Mouse (Mus musculus) left cerebral cortex, adult 6 months (tissue): ENCODE data around the gene Rln3. TPM values are rescaled to one million over a fixed set of nuclear protein-coding genes. Genes with fewer than 3 reads are reported as not detected.

Experiments used
- long read RNA-seq, 2 experiments: library from polyadenylated mRNA; unstranded; transcript quantifications; one replicate each; pipeline ENCODE4 v2.0.0; 2019 to 2020
- polyA plus RNA-seq: library from polyadenylated mRNA; unstranded; fragments of <200 nt; fragmentation: Nextera tagmentation; gene quantifications from 2 replicates; pipeline ENCODE4 v1.2.3, GENCODE M21; 2021

Rln3 gene
- not detected in 2 replicates for polyA plus RNA-seq
- long read RNA-seq, experiment 1, result 0 reads
- long read RNA-seq, experiment 2, result 0 reads

GRCm38 (mm10) chr8:84044900-84045299 is at the start of gene Rln3:
Rln3 (minus strand) TSS chr8:84045000.

GRCm38 (mm10) chr8:84066291-84066930 is 21.6 kb upstream of the Rln3 start, which contains the start of gene Rfx1:
Rfx1 (plus strand) TSS chr8:84066834.

GRCm38 (mm10) chr8:84065037-84065436 is 20.2 kb upstream of the Rln3 start, which contains the start of gene Gm10643:
Gm10643 (minus strand) TSS chr8:84065137.

GRCm38 (mm10) chr8:84042066-84042947 is 2.5 kb downstream of the Rln3 start, which contains the start of gene Il27ra:
Il27ra (minus strand) TSS chr8:84042589.

DNA sequence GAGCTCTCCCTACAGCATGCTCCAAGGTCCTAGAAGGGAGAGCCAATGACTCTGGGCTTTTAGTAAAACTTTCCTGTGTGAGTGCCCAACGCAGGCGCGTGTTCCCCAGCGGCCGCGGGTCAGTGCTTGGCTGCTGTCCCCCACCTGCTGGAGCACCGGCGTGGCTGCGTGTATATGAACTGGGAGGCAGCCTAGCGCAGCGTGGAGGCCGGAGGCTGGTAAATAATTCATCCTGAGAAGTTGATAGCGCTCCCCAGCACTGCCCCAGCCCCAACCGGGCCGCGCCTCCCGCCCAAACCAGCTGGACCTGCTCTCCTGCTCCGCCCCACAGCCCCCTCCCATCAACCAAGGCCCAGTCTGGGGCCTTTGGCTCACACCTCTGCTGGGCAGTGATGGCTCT is 23.7 kb downstream of the Rln3 start, which contains the start of gene Palm3:
TSS of gene Palm3 (plus strand) at position 376 of the 400 bp plus-strand sequence.

DNA sequence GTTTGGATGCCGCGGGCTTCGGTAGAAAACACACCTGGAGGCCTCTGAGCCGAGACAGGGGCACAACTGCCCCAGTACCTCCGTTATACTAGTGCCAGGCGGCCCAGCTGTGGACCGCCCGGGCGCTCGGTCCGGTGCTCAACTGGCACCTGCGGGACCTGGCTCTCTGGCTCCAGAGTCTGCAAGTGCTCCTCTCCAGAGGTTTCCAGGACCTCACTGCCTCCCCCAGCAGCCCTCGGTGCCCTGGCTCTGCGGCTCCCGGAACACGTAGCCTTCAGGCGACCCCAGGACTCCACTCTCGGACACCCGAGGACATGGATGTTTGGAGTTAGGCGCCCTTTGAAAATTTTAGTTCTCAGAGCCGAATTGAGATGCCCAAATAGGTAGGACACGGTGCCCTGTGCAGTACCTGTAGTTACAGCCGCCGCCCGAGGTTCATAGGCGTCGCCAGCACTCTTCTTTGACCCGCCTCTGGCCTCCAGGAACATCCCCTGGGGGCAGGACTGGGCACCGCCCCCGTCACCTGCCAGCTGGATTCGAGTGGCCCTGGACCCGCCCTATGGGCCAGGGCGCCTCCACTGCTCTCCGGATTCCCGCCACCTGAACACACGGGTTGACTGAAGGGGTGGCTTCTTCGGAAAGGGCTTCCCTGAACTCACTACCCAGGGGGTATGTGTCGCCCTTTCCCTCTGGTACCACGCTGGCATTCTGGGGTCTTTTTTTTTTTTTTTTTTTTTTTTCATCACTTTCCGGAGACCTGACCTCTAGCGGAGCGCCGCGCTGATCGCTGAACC is 32.9 kb downstream of the Rln3 start, which contains the start of gene 2210011C24Rik:
TSS of gene 2210011C24Rik (minus strand) at position 467 of the 794 bp plus-strand sequence.

DNA sequence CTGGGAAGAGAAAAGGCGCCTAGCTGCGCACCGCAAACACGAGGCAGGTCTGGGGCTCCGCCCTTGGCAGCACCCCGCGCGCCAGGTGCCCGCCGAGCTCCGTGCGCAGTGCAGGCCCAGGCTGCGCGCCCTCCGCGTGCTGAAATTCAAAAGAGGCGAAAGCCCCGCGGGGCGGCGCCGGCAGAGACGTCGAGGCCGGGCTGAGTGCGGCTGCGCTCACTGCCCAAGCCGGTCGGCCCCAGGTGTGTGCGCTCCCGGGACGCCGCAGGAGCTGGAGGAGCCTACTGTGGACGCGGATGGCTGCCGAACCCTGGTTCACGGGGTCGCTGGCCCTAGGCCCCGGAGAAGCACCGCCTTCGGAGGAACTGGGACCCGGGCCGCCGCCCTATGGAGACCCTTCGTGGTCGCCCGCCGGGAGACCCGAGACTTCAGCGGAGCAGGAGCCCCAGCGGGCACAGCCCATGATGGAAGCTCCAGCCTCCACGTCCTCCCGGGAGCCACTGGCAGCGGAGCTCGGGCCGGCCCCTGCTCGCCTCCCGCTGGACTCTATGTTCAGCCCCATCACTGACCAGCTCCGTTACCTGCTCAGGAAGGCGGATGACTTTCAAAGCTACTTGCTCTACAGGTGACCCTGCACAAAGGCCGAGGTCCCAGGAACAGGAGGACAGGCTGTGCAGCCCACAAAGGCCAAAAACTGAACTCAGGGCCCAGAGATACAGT is 43.4 kb downstream of the Rln3 start, which contains the start of gene 1700067K01Rik:
TSS of gene 1700067K01Rik (plus strand) at position 222 of the 720 bp plus-strand sequence.

GRCm38 (mm10) chr8:83997511-83998141 is 47.2 kb downstream of the Rln3 start, which contains the start of gene Samd1:
Samd1 (plus strand) TSS chr8:83997672.

Other genes with a start within 250 kb of the Rln3 start
- gene Adgrl1, start 144.9 kb downstream of the Rln3 start, polyA plus RNA-seq, result 12.5 and 34.5 TPM in 2 replicates
- 0.45 and 0.54 TPM in 2 replicates for gene Gm10644, start 89.8 kb downstream of the Rln3 start, polyA plus RNA-seq
- gene Asf1b, start 89.5 kb downstream of the Rln3 start, polyA plus RNA-seq, result 1.2 and 1.4 TPM in 2 replicates
- 95.3 and 258 TPM in 2 replicates for gene Prkaca, start 72.0 kb downstream of the Rln3 start, polyA plus RNA-seq
- gene Samd1, start 47.3 kb downstream of the Rln3 start, polyA plus RNA-seq, result 1.3 and 2.9 TPM in 2 replicates
- gene 1700067K01Rik, start 43.5 kb downstream of the Rln3 start, polyA plus RNA-seq, result 0.38 and 0.40 TPM in 2 replicates
- 2.4 and 2.6 TPM in 2 replicates for gene 2210011C24Rik, start 32.8 kb downstream of the Rln3 start, polyA plus RNA-seq
- gene Palm3, start 23.5 kb downstream of the Rln3 start, polyA plus RNA-seq, result 0.71 and 1.6 TPM in 2 replicates
- 0.15 and 0.23 TPM in 2 replicates for gene Il27ra, start 2.4 kb downstream of the Rln3 start, polyA plus RNA-seq
- gene Gm10643, start 20.1 kb upstream of the Rln3 start, polyA plus RNA-seq, result 0.79 and 1.6 TPM in 2 replicates
- 1.5 and 2.0 TPM in 2 replicates for gene Rfx1, start 21.8 kb upstream of the Rln3 start, polyA plus RNA-seq
- gene Dcaf15, start 59.8 kb upstream of the Rln3 start, polyA plus RNA-seq, result 2.3 and 2.4 TPM in 2 replicates
- gene Podnl1, start 81.0 kb upstream of the Rln3 start, polyA plus RNA-seq, result 0.06 TPM in 1 of 2 replicates, not detected in the other
- 9.9 and 10.6 TPM in 2 replicates for gene Cc2d1a, start 102.9 kb upstream of the Rln3 start, polyA plus RNA-seq
- 1.2 and 2.5 TPM in 2 replicates for gene 4930432K21Rik, start 103.0 kb upstream of the Rln3 start, polyA plus RNA-seq
- 4.0 and 5.1 TPM in 2 replicates for gene Nanos3, start 140.2 kb upstream of the Rln3 start, polyA plus RNA-seq
- 1.5 and 3.3 TPM in 2 replicates for gene Zswim4, start 192.1 kb upstream of the Rln3 start, polyA plus RNA-seq
- gene D8Ertd738e, start 204.7 kb upstream of the Rln3 start, polyA plus RNA-seq, result 458 and 479 TPM in 2 replicates
- gene Mri1, start 212.3 kb upstream of the Rln3 start, polyA plus RNA-seq, result 8.4 and 14.3 TPM in 2 replicates
- 22.3 TPM in 2 replicates for gene Ccdc130, start 225.4 kb upstream of the Rln3 start, polyA plus RNA-seq